Mouse (Mus musculus) mature B cell (primary cell): ENCODE measurements around the gene Dok5.

Source experiments
- in situ Hi-C: fragments of 300-500 bp; cut with MboI; formaldehyde crosslinking; loops from 2 replicates; pipeline ENCODE4 v1.14.3; 2019

Gene Dok5

DNA sequence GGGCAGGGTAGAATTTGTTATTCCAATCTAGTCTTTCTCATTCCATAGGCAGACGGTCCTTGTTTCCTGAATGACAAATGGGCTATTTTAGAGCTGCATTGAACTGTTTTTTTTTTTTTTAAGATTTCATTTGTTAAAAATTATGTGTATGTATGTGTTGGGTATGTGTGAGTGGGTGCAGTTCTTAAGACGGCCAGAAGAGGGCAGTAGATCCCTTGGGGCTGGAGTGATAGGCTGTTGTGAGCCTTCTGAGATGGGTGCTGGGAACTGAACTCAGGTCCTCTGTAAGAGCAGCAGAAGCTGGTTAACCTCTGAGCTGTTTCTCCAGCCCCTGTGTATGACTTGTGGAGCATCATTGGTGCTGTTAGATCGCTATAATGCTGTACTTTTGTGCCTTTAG is 63.6 kb downstream of the Dok5 start:
- in situ Hi-C loops = no loop called here

DNA sequence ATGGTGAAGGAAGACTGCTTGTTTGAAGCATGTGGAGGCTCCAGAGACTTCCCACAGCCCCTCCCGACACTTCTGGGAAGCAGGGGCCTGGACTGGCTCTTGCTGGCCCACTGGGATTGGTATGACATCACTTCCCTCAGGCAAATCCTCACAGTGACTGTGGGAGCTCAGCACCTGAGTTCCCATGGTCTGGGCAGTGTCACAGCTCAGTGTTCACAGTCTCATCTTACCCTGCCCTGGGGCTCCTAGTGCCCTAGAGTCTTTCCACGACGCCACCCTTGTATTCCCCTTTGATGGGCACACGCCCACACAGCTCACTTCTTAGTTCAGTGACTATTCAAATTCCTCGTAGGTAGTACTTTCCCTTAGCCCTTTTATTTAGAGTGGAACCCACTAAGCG is 71.4 kb downstream of the Dok5 start:
- in situ Hi-C loops = no loop called here

DNA sequence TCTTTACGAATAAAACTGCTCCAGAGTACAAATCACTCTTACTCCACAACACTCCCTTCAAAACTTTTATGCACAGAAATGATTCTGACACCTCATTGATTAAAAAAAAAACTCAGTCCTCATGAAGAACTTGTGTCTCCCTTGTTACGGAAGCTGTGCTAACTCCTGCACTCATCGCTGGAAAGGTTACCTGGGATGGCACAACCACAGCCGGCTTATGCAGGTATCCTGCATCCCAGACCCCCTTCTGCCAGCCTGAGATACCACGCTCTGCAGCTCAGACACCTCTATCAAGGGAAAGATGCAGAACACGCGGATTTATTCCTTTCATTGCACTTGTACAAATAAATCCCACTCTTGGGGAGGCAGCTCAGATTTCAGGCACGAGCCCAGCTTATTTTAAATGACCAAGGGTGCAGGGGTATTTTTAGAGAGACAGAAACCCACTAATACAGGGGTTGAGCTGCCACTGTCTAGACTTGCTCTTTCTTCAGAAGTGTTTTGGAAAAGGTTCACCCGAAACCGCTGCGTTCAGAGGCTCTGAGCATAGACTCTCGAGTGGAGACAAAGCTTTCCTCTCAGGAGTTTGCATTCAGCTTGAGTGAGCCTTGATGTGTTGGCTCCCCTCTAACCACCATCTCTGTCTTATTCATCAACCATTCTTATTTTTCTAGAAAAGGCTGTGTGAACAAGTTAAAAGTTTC is 76.1 kb downstream of the Dok5 start:
- in situ Hi-C loops = no loop called here

DNA sequence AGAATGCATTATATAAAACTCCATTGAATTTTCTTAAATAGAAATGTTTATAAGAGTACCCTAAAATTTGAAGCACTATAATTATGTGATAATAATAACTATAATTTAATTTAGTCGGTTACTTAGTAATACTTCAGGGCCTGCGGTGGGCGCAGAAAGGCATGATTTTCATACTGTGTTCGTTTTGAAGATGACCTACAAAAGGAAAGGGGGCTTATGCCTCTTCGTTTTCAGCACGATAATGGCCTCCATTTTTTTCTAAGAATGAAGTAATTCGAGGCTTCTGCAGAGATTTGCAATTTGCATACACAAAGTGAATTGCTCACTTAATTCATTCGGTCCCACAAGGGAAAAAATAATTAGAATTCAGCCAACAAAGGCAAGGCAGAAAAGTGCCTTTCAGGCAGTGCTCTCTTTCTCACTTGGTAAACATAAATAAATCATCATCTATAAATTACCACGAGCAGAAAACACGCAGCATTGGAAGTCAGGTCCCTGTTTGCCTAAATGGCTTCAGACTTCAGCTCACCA is 76.7 kb downstream of the Dok5 start:
- in situ Hi-C loops = no loop called here

DNA sequence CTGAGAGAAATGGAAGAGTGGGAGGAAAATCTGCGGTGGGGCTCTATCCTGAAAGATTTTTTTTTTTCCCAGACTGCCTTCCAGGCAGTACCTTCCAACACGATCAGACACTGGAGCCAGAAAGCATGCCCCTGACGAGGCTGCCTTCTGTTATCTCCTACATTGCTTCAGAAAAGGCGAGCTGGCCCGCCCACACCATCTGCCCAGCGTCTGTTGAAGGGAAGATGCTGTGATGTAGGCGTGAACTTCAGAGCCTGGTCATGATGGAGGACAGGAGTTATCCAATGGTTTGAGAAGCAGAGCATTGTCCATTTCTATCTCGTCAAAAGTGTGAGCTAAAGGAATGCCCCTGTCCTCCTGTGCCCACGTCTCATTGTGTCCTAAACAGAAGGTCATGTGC is 79.7 kb downstream of the Dok5 start:
- in situ Hi-C loops = no loop called here

DNA sequence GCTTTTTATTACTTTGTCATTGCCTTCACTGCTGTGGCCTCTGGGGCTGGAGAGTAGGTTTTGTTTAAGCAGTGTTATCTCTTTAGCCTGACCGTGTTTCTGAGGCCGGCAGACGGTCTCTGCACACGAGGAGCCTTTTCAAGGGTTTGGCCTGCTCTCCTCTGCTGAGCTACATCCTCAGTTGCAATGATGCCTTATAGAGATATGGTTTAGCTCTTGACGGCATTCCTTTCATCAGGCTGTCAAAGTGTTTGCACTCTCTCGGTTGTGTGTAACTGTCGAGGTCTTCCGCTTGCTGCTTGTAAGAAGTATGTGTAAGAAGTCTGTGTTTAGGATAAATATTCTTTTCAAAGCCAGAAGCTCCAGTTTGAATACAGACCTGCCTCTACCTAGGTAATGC is 84.7 kb downstream of the Dok5 start:
- in situ Hi-C loops = no loop called here

DNA sequence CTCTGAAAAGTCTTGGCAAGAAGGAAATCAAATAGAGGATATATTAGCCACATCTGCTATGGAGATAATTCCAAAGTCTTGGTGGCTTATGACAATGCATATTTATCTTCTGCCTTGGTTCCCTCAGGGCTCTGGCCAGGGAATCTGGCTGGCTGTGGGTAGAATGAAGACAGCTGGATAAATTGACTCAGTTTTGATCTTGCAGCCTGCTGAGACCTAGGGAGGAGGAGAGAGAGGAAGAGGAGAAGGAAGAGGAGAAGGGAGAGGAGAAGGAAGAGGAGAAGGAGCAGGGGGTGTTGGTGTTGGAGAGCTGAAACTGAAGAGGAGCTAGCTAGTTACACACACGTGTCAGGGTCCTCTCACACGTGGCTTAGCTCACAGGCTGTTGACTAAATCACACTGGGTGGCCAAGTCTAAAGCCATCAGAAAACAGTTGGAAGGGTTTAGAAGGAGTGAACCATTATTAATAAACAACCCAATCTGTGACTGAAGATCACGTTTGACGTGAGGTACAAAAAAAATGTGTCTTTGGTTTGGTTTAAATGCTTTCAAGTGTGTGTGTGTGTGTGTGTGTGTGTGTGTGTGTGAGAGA is 85.6 kb downstream of the Dok5 start:
- in situ Hi-C loops = no loop called here

DNA sequence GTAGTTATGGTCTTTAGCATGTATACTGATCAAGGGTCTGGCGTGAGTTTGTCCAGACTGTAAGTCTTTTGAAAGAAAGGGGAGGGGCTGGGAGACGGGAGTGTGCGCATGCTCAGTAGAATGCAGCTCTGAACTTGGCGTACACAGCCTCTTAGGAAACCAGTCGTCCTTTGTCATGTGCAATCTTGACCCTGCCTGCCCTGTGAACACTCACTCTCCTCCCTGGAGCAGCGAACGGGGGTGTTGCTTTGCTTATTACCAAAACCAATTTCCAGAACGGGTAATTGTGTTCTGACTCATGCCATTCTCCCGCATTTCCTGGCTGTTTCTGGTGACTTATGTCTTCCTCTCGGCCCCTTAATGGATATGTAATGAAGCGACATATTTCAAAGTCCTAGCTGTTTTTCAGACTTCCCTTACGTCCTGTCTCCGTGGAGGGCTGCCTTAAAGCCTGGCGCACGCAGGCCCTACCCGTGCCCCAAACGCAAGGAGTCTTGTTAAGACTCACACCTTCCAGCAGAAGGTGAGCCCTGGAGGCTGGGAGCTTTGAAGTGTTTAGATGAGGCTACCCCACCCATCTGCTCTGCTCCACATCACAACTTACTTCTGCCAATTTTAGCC is 95.3 kb downstream of the Dok5 start:
- in situ Hi-C loops = no loop called here

DNA sequence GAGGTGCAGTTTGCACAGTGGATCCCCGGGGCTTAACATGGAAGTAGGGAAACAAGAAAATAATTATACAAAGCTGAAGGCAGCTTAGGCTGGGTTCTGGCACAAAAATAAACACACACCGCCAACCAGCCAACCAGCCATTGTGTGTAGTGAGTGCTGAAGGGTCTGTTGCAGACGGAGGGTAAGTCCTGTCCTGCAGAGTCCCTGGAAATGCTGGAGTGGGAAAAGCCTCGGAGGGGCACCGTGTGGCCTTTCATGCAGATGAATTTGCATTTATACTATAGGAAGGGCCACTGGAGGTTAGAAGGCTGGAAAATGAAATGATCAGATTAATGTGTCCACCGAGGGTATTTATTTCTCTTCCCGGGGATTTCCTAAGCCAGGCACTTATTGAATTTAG is 97.2 kb downstream of the Dok5 start:
- in situ Hi-C loops = no loop called here

DNA sequence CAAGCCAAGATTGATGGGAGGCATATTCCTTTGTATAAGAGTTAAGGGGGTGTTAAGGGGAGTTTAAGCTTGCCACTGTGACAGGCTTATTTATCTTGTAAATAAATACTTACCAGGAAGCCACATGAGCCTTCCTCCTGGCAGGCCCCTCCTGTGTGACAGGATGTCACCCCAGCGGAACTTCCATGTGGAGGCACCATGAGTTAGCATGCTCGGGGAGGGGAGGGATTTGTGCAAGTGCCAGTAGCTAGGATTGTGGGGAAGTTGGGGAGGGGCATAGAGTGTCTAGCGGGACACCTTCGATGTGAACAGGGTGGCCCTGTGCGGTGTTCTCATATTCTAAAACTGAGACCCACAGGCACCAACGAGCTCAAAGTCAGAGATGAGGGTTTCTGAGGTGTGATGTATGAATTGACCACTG is 97.6 kb downstream of the Dok5 start:
- in situ Hi-C loops = no loop called here

DNA sequence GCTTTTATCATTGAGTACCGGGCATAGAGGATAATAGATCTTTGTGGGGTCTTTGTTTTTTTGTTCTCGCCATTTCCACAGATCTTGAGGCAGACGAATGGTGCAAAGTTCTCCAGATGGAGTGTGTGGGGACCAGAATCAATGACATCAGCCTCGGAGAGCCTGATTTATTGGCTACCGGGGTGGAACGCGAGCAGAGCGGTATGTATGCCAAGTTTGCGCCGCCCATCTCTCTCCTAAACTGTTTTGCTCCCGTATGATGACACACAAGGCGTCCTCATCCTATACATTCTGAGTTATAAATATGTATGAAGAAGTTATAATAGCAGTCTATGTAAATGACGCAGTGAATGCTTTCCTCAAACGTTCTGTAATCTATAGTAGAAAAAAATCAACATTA is 98.4 kb downstream of the Dok5 start:
- in situ Hi-C loops = no loop called here

DNA sequence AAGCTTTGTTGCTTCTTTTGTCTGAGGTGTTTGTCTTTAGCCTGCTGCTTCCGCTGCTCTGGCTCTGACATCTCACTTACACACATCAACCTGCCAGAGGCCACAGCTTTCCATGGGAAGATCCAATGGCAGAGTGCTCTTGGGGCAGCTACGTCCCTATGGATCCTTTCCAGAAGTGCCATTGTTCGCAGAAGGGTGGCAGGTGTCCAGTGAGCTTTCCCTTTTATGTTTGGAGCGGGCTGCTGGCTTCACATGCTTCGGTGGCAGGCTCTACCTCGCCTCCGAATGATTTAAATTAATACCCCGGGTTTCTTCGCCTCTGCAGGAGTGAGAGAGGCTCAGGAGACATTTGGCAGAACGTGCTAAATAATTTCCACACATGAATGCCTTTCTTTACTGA is 105.3 kb downstream of the Dok5 start:
- in situ Hi-C loops = no loop called here

DNA sequence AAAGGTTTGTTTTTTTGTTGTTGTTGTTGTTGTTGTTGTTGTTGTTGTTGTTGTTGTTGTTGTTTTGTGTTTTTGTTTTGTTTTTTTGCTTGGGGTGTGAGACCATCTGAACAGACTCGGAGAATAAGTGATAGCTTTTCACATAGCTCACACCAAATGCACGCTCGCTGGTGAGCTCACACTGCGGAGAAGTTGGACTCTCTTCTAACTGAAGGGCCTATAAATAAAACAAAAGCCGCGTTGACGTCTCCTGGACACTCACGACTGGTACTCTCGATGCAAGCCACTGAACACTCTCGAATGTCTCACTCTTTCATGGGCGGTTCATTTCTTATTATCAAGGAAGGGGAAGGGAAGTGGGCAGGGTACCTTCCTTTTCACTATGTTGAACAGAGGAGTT is 105.8 kb downstream of the Dok5 start:
- in situ Hi-C loops = no loop called here

DNA sequence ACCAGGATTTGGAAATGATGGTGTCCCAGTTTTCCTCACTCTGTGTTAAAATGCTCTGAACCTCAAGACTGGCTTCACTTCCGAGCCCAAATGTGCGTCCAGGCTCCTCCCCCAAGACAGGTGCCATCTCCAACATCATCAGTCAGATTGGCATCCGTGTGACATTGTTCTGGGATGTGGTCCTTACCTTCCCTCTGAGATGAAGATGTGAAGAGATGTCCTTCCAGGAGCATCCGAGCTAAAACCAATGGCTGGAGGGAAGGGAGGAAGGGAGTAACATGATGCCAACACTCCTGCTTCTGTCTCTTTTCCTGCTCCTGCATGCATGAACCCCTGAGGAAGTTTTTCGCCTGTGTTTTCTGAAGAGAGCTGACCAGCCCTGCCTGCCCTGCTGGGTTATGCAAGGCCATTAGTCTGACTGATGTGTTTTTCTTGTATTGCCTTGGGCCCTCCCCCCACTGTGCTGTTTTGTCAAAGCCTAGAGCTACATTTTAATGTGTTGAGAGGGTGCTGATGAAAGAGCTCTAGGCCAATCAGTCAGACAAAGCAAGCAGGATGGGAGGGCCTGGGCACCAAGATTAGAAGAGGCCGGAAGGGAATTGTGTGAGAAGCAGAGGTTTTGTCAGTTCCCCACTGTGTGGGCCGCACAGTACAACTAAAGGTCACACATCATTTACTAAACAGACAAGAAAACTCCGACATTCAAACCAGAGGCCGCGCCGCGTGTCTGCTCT is 106.4 kb downstream of the Dok5 start:
- in situ Hi-C loops = no loop called here

DNA sequence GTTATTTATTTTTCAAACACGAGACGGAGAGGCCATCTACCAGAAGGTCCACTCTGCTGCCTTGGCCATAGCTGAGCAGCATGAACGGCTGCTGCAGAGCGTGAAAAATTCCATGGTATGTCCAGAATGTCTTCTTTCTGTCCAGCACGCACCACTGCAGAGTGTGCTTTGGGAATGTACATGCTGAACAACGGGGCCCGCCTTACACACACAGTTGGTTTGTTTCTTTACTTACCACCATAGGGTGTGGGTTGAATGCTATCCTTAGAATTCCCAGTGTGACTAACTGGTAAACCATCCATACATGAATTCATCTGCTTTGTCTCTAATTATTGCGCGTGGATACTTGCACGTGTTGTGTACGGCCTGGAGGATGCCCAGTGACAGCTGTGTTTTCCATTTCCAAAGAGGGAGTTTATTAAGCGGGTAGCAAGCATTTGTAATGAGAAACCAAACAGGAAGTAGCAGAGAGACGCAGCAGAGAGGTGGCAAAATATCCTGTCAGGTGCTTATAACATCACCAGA is 109.9 kb downstream of the Dok5 start:
- in situ Hi-C loops = no loop called here

DNA sequence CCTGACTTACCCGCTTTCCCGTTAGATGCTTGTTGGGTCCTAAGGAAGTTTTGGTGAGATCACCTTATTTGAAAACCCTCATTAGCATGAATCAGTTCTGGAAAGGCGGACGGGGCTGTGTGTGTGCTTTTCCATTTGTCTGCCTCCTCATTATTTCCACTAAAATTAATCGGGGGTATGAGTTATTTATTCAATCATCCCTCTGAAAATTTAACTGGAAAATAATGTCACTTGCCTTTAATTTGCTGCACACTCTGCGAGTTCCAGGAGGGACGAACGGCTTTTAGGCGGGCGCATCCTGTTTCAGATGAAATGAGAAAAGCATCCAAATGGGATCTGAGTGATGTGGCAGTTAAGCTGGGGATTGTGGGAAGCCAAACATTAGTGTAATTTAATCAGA is 113.9 kb downstream of the Dok5 start:
- in situ Hi-C loops = no loop called here

DNA sequence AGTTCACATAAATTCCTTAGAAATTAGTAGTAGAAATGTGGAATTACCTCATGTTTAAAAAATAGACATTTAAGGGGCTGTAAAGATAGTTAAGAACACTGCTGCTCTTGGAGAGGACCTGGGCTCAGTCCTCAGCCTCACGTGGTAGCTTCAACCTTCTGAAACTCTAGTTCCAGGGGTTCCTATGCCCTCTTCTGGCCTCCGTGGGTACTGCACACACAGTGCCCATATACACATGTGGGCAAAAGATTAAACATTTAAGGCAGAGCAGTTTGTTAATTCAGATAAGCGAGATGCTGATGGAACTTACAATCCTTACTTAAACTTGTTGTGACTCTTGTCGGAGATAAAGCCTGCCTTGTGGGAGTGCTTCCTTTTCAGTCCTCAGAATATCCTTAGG is 118.5 kb downstream of the Dok5 start:
- in situ Hi-C loops = no loop called here

DNA sequence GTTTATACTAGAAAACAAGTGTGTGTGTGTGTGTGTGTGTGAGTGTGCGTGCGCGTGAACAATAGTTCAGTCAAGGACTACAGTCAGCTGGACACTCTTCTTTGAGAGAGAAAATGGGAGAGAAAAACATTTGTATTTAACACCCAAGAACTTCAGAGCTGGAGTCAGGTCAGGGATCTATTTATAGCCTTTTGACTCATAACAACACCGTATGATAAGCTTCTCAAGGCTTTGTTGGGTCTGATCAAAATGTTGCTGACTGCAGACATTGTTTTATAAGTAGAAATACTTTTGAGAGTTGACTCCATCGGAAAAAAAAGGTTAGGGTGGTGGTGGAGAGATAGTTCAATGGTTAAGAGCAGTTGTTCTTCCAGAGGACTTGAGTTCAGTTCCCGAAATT is 120.7 kb downstream of the Dok5 start:
- in situ Hi-C loops = no loop called here

DNA sequence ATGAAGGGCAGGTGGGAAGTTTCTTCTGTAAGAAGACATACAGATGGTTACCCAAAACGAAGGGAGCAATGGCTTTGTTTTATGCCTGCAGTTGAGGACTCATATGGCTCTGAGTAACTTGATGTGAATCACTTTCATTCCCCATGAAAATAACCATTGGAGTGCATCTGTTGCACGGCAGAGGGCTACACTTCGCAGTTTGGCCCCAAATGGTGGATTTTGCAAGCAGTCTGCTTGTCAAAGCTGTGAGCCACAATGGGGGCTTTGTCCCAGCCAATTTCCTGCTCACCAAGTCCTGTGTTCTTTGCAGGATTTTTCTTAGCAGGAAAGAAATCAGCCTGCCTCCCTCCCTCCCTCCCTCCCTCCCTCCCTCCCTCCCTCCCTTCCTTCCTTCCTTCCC is 123.6 kb downstream of the Dok5 start:
- in situ Hi-C loops = no loop called here

DNA sequence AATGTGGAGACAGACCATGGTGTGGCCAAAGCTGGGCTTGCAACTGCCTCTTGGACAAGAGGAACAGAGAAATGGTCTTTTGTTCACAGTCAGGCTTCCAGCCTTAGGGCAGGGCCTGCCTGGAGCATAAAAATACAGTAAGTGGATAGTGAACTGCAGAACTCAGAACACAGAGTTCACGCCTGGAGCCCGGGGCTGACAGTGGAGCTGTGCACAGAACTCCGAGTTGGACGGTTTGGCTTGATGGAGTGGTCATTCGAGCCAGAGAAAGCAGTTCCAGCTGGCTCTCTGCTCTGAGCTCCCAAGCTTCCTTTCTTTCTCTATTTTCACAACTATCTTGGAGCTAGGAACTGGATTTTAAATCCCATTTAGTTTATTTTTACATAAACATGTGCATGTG is 124.5 kb downstream of the Dok5 start:
- in situ Hi-C loops = no loop called here

DNA sequence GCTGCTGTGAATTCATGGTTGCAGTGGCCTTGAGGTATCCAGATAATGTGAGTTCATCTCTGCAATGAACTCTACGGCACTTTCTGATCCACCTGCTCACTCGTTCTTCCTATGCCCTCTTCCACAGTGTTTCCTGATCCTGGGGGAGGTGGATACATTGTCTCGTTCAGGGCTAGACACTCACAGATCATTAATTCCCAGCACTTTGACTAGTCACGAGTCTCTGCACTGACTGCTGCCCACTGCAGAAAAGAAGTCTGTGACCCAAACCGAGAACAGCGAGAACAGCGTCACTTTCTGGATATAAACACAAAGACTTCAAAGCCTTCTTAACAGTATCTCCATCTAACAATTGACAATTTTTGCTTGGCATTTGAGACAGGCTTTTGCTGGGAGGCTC is 125.9 kb downstream of the Dok5 start:
- in situ Hi-C loops = no loop called here

DNA sequence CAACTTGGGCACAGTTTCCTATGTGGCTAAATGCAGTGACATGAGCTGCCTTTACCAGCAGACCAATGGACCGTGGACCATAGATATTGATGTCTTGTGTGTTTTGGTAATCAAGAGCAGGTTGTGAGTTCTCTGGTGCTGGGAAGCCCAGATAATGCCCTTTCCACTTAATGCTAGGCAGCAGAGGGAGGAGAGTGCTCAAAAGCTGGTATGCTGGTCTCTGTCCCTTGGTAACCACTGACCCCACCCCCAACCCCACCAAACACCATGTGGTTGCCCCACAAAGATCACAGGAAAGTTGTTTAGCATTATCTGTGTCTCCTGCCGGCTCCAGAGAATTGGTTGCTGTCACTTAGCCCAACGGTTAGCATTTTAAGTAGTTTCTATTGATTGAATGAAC is 127.0 kb downstream of the Dok5 start:
- in situ Hi-C loops = no loop called here

DNA sequence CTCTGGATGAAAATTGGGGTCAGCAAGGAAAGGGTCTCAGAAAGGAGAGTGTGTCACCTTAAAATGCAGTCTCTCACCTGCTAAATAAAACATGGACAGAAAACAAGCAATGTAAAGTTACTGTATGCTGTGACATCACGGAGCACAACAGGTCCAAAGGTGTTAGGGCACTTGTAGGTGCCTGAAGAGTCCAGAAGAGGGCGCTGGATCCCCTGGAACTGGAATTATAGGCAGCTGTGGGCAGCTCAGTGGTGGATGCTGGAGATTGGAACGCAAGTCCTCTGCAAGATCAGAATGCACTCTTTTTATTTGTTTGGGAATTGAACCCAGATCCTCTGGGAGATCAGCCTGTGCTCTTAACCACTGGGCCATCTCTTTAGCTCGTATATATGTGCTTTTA is 129.0 kb downstream of the Dok5 start:
- in situ Hi-C loops = no loop called here
